Mouse (Mus musculus): ENCODE results near the gene Ccdc85c. TPM values are rescaled to one million over a fixed set of nuclear protein-coding genes. Genes with fewer than 3 reads are reported as not detected.

Gene Ccdc85c
- total RNA-seq, 2 experiments from 2014 or later = 32.8 to 34.4 TPM

DNA sequence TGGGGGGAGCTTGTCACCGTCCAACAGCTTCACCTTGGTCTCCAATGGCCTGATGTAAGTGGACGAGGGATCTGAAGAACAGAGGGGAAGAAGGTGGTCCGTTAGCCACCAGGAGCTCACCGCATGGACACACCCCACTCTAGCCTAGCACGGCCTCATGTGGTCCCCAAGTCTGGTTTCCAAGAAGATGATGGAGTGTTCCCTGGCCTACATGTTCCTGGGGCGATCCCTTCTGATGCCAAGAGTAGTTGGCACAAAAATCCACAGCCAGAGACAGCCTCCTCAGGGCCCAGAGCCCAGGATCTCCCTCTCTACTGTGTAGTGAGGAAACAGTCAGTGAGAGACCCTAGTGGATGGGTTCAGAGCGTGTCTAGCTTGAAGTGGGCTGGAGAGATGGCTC is 53.5 kb downstream of the Ccdc85c start:
- intact Hi-C loops (cut with DNase I) = no loop called here
- DNase-seq = no peak

DNA sequence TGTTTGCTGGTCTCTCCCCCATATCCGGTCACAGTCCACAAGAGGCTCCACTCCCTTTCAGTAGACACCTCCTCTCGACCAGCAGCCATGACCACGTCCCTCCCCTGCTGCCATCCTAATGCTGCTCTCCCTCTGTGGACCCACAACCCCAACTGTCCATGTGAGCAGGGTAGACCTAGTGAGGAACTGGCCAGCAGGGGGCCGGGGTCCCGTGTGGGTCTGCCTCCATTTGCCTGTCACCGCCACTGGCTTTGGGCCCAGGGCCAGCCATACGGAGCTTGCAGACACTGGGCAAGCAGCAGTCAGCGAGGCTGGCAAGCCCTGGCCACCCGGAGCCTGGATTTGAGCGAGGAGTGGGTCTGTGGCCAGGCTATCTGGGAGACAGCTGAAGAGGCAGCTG is 54.0 kb downstream of the Ccdc85c start:
- DNase-seq = no peak
- intact Hi-C loops (cut with DNase I) = no loop called here

DNA sequence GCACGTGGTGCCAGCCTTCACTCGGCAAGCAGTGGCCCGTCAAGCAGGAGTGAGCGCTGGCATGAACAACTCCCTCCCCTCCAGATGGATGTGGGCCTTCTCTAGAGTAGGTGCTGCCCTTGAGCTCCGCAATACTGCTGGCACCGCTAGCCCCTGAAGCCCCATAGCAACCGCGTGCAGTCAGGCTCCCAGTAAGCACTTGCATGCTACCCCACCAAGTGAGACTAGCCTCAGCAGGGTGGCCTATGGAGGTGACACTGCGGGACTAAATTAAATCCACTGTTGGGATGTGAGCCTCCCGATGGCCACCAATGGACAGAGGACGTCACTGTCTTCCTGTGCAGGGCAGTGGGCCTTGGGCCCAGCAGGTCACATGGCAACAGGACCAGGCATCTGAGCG is 54.6 kb downstream of the Ccdc85c start:
- intact Hi-C loops (cut with DNase I) = no loop called here
- no peak for DNase-seq

DNA sequence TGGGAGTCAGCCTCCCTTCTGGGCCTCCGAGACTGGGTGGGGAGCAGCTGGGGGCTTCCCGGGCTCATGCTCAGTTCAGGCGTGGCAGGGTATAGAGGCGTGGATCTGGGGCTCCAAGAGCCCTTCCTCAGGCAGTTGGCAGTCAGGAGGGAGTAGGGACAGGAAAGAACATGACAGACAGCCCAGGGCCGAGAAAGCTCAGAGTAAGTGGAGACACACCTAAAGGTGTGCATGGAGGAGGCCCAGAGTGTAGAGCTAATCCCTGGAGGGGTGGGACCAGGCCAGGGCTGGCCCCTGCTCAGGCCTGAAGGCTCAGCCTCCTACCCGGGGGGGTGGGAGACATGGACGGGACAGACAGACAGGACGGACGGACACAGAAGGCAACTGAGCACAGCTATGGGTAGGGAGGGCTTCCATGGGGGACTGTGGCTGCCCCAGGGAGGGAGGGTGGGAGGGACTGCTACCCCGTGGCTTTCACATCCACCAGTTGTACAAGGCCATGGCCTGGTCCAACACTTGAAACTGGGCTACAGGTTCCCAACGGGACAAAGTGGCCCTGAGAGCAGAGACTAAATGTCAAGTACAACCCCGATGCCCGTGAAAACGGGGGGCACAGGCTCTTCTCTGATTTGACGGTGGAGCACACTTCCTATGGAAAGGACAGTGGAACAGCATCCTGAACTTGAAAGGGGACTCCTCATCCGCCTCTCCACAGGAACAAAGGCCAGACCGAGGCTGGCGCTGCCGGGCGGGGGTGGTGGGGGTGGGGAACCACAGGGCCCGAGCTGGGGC is 55.2 kb downstream of the Ccdc85c start:
- intact Hi-C loops (cut with DNase I) = no loop called here
- no peak for DNase-seq

DNA sequence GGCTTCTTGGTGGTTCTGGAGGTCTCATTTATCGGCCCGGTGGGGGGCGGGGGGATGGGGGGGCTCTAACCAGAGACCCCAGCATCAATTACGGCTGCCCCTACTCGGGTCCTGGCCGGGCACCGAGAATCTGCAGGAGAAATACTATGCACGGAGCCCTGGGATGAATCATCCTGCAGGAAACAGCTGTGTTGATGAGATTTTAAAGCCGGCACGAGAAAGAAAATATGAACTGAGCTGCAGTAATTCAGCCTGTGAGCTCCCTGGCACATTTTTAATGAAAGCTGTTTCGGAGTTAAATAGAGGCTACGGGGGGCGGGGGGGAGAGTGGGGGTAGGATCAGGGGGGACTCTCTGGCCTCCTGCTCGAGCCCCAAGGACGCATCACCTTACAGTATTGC is 56.1 kb downstream of the Ccdc85c start:
- DNase-seq = no peak
- intact Hi-C loops (cut with DNase I) = no loop called here

- DNase-seq = peak; percentile 62 to 79
- intact Hi-C loops (cut with DNase I) = loop anchor here (1.0 kb wide), 1 partner anchor 76 kb away; no protein-coding TSS in a partner anchor
Observed at GRCm38 (mm10) chr12:108217572-108217971, 57.7 kb downstream of the Ccdc85c start.

- intact Hi-C loops (cut with DNase I) = loop anchor here (1.0 kb wide), 1 partner anchor 77 kb away; no protein-coding TSS in a partner anchor
- DNase-seq = no peak
Observed at GRCm38 (mm10) chr12:108216611-108217370, 58.4 kb downstream of the Ccdc85c start.

- intact Hi-C loops (cut with DNase I) = no loop called here
- DNase-seq = no peak
Observed at GRCm38 (mm10) chr12:108215090-108215489, 60.1 kb downstream of the Ccdc85c start.

GRCm38 (mm10) chr12:108213090-108214041 is 61.9 kb downstream of the Ccdc85c start:
- intact Hi-C loops (cut with DNase I) = no loop called here
- no peak for DNase-seq

GRCm38 (mm10) chr12:108212476-108212875 is 62.7 kb downstream of the Ccdc85c start:
- intact Hi-C loops (cut with DNase I) = no loop called here
- DNase-seq = no peak

GRCm38 (mm10) chr12:108212071-108212470 is 63.2 kb downstream of the Ccdc85c start:
- intact Hi-C loops (cut with DNase I) = no loop called here
- DNase-seq = no peak

DNA sequence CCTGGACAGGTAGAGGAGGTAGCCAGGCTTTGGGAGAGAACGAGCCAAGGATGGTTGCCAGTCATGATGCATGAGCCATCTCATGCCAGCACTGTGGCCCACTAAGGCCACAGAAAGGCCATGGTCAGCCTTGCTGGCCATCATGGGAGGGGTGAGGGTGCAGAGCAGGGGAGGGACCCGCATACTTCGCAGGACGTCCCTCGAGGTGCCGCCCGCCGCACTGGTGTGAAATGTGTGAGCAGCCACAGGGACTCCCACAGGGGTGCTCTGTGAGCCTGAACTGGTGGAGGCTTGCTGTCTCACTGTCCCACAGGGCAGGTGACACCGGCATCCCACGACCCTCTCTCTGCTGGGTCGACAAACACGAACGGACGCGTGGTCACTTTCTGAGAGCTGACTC is 64.6 kb downstream of the Ccdc85c start:
- intact Hi-C loops (cut with DNase I) = no loop called here
- DNase-seq = no peak

GRCm38 (mm10) chr12:108208726-108209438 is 66.3 kb downstream of the Ccdc85c start:
- intact Hi-C loops (cut with DNase I) = loop anchor here (1.0 to 10.0 kb wide), 3 partner anchors 85 to 303 kb away; no protein-coding TSS in a partner anchor
- DNase-seq = peak; percentile 81 to 88

- intact Hi-C loops (cut with DNase I) = loop anchor here (5.0 to 10.0 kb wide), 2 partner anchors 287 to 304 kb away; no protein-coding TSS in a partner anchor
- DNase-seq = no peak
Observed at GRCm38 (mm10) chr12:108208216-108208615, 67.0 kb downstream of the Ccdc85c start.

DNA sequence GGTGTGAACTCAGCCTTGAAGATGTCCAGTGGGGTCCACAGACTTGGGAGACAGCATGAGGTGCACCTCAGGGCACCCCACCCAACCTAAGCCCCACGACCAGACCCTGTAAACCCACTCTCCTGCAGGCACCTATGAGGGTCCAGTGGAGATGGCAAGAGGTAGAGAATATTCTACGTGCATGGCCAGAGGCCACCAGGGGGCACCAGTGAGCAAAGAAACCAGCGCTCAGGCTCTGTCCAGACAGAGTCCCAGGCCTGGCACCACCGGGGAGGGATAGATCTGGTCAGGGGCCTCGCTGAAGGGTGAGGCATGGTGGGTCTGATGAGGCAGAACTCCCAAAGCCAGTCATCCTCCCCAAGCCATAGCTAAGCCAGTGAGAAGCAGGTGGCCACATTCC is 68.6 kb downstream of the Ccdc85c start:
- DNase-seq = peak; percentile 79 to 90
- intact Hi-C loops (cut with DNase I) = loop anchor here (5.0 to 10.0 kb wide), 2 partner anchors 288 to 306 kb away; no protein-coding TSS in a partner anchor

DNA sequence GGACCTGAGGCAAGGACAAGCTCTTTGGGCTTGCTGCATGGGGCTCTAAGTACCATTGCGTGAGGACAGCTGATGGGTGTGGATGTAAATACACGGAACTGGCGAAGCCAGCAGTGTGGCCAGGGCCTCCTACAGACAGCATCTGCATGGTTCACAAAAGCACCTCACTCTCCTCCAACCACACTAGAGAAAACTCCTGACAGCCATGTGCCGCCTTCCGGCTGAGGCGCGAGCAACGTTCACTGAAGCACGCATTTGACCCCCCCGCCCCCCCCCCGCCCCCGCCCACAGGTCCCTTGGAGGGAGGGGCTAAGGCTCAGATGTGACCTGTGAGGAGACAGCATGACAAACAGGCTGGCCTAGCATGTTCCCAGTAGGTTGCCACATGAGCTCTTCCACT is 70.2 kb downstream of the Ccdc85c start:
- DNase-seq = no peak
- intact Hi-C loops (cut with DNase I) = loop anchor here (5.0 to 10.0 kb wide), 2 partner anchors 290 to 307 kb away; no protein-coding TSS in a partner anchor

- no peak for DNase-seq
- intact Hi-C loops (cut with DNase I) = loop anchor here (10.0 kb wide), 1 partner anchor 291 kb away; no protein-coding TSS in a partner anchor
Observed at GRCm38 (mm10) chr12:108203895-108204294, 71.3 kb downstream of the Ccdc85c start.

DNA sequence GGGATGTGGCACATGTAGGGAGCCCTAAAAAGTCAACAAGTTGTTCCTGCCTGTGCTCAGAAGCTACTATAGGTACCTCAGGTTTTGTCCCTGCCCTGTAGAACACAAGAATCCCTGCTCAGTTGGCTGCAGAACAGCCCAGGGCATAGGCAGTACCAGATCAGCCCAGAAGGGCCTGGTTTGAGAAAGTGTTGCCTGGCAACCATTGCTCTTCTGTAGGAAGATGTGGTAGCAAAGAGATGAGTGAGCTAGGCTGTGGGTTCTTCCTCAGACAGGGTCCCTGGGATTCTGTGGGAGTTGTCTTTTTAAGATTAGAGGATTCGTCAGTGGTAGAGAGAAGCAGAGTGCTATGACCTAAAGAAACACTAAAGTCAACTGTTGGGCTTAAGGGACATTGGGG is 75.1 kb downstream of the Ccdc85c start:
- intact Hi-C loops (cut with DNase I) = loop anchor here (10.0 kb wide), 1 partner anchor 295 kb away; no protein-coding TSS in a partner anchor
- DNase-seq = no peak

- intact Hi-C loops (cut with DNase I) = no loop called here
Observed at GRCm38 (mm10) chr12:108198447-108198846, 76.8 kb downstream of the Ccdc85c start.

GRCm38 (mm10) chr12:108195761-108196160 is 79.5 kb downstream of the Ccdc85c start:
- intact Hi-C loops (cut with DNase I) = no loop called here
- no peak for DNase-seq

More at GRCm38 (mm10) chr12:108198447-108198846, 76.8 kb downstream of the Ccdc85c start:
- DNase-seq = no peak
